Mouse (Mus musculus) thymus, postnatal 36 days (tissue): ENCODE results near the gene Syf2.

Experiments
- DNase-seq, 2 experiments: peaks; one replicate each; pipeline ENCODE4 v3.0.0; 2022; ENCODE audit warnings: mixed read lengths in 2 of 2

The Syf2 gene

GRCm38 (mm10) chr4:134924019-134924741, 6.5 kb upstream of the Syf2 start:
- DNase-seq = peak; percentile 54 to 67

GRCm38 (mm10) chr4:134925206-134925605, 5.5 kb upstream of the Syf2 start:
- DNase-seq = no peak

GRCm38 (mm10) chr4:134927815-134928463, 2.8 kb upstream of the Syf2 start:
- no peak for DNase-seq

GRCm38 (mm10) chr4:134928464-134928836, 2.2 kb upstream of the Syf2 start:
- DNase-seq = no peak

- DNase-seq = peak in 1 of 2 experiments; percentile 38
These were observed 1.2 kb upstream of the Syf2 start for GRCm38 (mm10) chr4:134929536-134929935.

- no peak for DNase-seq
These were observed 508 bp upstream of the Syf2 start for GRCm38 (mm10) chr4:134930190-134930589.

- DNase-seq = no peak
These were observed 6.8 kb downstream of the Syf2 start for GRCm38 (mm10) chr4:134937240-134938176.

- DNase-seq = no peak
These were observed 9.2 kb downstream of the Syf2 start for GRCm38 (mm10) chr4:134939900-134940299.

- no peak for DNase-seq
These were observed 13.2 kb downstream of the Syf2 start for GRCm38 (mm10) chr4:134943758-134944538.

- peak; percentile 57 for DNase-seq
These were observed 15.5 kb downstream of the Syf2 start for GRCm38 (mm10) chr4:134946024-134946744.

- no peak for DNase-seq
These were observed 19.9 kb downstream of the Syf2 start for GRCm38 (mm10) chr4:134950518-134951091.

GRCm38 (mm10) chr4:134954461-134954860, 23.8 kb downstream of the Syf2 start:
- no peak for DNase-seq

- no peak for DNase-seq
These were observed 24.5 kb downstream of the Syf2 start for GRCm38 (mm10) chr4:134955196-134955595.

GRCm38 (mm10) chr4:134955845-134956244, 25.1 kb downstream of the Syf2 start:
- DNase-seq = no peak

GRCm38 (mm10) chr4:134956328-134956727, 25.6 kb downstream of the Syf2 start:
- DNase-seq = peak; percentile 53 to 62

- peak; percentile 60 to 61 for DNase-seq
These were observed 32.5 kb downstream of the Syf2 start for GRCm38 (mm10) chr4:134963021-134963776.

- no peak for DNase-seq
These were observed 37.3 kb downstream of the Syf2 start for GRCm38 (mm10) chr4:134967887-134968604.

- DNase-seq = no peak
These were observed 37.9 kb downstream of the Syf2 start for GRCm38 (mm10) chr4:134968605-134968976.

- DNase-seq = peak in 1 of 2 experiments; percentile 8
These were observed 44.7 kb downstream of the Syf2 start for GRCm38 (mm10) chr4:134975261-134975928.
